Mouse (Mus musculus) brain, embryonic 14.5 days (tissue): ENCODE measurements around the gene Fcgr2b.

ENCODE experiments used
- CTCF ChIP-seq: fragments of 200-500 bp; IDR thresholded peaks from 2 replicates; pipeline ENCODE4 v1.5.1; 2012; ENCODE audit warnings: inconsistent platforms, mild to moderate bottlenecking, moderate library complexity, borderline replicate concordance; ENCODE audit not compliant: insufficient read depth, insufficient read length; ENCODE audit errors: extremely low read depth
- POLR2A ChIP-seq: fragments of 200-500 bp; IDR thresholded peaks from 2 replicates; pipeline ENCODE4 v1.6.1; 2012; ENCODE audit warnings: mild to moderate bottlenecking, inconsistent platforms, borderline replicate concordance; ENCODE audit not compliant: poor library complexity, insufficient read depth, insufficient read length, severe bottlenecking; ENCODE audit errors: extremely low read depth

GRCm38 (mm10) chr1:170996034-170996433 lies 19.7 kb upstream of the Fcgr2b start:
- TF ChIP-seq CTCF (no peak), POLR2A (no peak)
